Mouse (Mus musculus): ENCODE data around the gene Fam193b.
"Not testable (repeated sequence)": the region's sequence is repeated elsewhere in the genome, so short reads cannot be mapped to it uniquely, and the experiment has no call there.

The Fam193b gene

DNA sequence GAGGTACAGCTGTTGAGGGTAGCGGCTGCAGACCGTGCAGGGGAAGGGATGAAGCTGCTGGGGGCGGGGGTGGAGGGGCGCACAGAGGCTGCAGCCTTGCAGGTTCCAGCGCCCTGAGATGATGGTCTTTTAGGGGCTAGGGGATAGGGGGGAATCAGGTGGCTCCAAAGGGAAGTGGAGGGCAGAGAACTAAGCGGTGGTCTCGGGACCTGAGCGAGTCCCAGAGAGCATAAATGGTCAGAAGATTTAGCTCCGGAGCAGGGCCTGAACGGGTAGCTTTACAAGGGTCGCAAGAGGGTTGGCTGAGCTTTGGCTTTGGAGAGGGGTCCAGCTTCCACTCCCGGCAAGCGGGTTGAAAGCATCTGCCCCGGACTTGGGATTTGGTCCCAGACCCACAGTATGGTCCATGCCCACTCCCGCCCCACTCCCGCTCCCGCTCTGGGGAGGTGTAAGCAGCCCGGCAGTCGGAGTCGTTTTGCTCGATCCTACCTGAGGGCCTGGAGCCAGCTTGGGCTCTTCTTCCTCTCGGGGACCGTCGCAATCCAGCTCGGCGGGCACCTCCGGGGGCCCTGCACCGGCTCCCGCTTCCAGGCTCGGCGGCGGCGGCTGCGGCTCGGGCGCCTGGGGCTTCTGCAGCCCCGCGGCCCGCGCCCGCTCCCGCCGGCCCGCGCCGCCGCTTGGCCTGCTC lies 490 bp downstream of the Fam193b start:
- DNase-seq = peak; percentile 50

DNA sequence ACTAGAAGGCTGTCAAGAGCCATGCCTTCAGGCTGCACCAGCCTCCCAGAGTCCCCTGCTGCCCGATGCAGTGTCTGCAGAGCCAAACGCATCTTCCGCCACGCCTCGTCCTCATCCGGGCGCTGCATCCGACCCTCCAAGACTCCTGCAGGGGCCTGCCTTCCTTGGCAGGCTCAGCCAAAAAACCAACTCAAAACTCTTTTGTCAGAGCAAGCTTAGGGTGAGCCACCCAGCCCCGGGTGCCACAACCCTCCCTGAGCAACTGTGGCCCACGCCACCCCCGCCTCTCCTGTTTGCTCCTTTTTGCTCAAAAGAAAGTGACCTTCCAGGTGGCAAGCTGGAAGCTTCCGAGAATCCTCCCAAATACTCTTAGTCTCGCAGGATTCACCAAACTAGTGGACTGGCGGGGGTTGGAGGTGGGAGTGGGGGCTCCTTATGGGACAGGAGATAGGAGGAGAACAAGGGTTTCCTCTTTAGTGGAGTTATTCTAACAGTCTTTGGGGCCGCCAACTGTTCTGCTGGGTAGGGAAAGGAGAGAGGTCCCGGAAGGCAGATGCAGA lies 1.1 kb downstream of the Fam193b start:
- peak; percentile 36 for DNase-seq

DNA sequence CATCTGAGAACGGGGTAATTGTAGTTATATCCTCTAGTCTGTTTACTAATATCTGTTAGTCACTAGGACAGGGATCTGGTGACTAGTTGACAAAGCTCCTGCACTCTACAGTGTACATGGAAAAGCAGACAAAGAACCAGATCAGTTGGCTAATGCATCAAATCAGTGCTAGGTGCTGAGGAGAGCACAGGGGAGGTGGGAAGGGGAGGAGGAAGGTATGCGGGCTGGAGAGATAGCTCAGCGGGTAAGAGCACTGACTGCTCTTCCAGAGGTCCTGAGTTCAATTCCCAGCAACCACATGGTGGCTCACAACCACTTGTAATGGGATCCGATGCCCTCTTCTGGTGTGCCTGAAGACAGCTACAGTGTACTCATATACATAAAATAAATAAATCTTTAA lies 2.4 kb downstream of the Fam193b start:
- not testable (repeated sequence) for DNase-seq

DNA sequence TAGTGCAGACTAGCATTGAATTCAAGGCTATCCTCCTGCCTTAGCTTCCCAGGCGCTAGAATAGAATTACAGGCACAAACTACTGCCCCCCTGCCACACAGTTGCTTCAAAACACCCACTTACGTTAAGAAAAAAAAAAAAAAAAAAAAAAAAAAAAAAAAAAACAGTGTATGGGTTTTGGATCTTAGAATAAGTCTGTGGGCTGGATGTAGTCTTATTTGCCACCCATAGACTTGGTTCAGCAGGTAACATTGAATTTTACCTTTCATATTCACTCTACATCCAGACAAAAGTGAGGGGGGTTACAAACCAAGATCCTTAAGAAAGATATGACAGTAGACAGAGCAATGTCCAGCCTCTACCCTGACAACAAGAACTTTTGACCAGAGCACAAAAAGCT lies 3.0 kb downstream of the Fam193b start:
- DNase-seq = no peak

DNA sequence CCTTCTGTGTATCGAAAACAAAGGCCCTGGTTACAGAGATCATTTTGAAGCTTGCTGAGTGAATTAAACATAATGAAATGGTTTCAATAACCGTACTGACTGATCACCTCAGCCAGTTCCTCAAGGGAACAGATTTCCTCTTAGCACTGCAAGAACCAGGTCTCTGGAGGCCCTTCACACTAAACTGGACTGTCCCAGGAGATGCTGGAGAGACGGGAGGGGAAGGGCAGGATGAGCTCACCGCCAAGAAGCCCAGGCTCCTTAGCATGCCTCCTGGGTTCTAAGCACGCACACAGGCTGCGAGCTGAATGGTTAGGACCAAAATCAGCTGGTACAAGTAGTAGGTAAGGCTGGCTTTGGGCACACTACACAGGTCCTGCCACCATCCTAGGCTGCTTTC lies 3.9 kb downstream of the Fam193b start:
- DNase-seq = no peak

DNA sequence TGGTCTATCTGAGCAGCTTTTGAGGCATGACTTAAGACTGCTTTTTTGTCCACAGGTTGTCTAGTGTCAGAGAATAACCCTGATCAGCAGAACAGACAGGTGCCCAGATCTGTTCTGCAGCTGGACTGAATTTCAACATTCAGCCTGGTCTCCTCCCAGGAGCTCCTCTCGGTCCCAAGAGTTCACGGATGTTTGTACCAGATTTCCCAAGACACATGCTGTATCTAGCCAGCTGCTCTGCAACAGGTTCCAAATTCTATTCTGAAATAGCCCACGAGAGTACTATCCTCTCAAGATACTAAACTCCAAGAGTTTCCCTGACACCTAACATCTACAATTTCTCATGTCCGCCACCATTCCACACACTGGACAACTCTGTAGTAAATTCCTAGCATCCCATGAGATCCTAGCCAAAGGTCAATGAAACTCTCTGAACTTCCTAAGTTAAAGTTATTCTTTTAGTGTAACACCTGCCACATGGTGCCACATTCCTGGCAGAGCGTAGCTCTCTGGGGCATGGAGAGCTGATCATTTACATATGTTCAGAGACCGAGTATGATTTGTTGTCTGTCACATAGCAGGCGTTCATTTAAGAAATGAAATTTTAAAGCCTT lies 7.5 kb downstream of the Fam193b start:
- DNase-seq = no peak

DNA sequence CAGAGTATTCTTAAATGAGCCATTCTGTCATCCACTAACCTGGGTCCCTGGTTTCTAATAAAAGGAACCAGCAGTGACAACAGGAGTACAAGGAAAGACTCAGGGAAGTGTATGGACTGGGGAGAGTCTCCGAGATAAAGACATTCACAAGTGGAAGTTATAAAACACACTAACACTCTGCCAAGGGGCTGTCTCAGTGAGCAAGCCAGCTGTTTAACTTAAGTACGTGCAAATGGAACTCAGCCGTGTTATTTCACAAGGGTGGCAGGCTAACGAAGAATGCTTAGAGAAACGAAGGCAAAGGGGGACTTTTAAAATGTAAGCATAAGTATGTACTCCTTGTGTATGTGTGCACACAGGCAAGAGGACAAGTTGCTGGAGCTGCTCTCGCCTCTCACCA lies 13.4 kb downstream of the Fam193b start:
- no peak for DNase-seq

DNA sequence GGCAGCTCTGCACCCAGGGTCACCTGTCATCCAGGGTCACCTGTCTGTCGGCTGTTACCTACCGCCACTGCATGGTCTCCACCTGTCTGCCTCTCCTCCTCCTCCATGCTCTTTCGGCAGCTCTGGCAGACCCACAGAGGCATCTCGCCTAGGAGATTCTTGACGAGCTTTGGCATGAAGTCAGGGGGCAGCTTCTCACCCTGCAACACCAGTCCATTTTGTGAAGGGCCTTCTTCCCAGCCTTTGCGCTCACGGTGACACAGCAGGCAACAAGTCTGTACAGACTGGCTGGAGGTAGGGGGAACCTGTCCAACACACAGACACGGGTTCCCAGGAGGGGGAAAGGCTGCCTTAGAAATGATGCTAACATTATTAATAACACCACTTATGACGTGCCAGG lies 15.0 kb downstream of the Fam193b start:
- no peak for DNase-seq

DNA sequence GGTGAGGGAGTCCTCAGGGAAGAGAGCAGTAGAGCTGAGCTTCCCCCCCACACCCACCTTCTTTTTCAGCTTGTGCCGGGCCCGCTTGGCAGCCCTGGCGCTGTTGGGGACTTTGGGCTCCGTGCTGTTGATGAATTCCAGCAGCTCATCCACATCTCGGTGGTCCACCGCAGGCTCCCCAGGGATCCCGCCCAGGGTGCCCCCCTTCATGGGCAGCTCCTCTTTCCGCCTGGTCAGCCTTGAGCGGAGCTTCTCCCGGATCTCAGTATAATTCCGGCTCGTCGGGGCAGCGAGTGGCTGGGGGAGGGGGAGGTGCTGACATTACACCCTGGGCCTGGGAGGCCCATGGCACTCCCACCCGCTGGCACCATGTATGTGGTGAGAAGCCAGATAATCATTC lies 21.9 kb downstream of the Fam193b start:
- DNase-seq = no peak

DNA sequence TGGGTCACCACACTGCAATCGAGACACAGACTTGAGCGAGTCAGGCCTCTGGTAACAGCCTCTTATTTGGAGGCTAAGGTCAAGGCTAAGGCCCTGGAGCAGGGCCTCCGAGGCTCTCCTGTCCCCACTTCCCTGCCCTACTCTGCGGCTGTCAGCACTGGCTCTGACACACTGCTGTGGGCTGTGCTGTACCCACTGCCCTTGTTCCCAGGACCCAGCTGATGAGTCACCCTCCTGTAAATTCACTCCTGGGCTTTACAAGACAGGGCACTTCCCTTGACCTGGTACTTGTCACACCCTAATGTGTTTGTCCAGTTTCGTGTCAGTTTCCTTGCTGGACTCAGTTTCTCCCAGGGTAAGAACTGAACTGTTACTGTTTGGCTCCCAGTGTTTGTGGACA lies 22.5 kb downstream of the Fam193b start:
- no peak for DNase-seq

DNA sequence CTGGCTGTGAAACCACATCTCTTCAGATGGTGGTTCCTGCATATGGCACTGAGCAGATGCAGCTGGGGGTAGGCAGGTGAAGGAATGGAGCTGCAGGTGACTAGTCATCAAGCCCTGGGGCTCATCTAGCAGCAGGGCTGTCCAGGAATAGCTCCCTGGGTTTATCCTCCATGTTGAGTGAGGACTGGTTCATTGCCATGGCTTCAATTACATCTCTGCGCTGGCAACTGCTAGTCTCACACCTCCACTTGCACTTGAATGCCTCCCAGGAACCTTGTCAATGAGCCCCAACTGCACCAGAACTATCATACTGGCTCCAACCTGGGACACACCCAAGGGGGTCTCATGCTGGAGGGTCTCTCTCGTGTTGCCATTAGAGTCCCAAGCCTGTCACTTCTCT lies 23.0 kb downstream of the Fam193b start:
- no peak for DNase-seq

DNA sequence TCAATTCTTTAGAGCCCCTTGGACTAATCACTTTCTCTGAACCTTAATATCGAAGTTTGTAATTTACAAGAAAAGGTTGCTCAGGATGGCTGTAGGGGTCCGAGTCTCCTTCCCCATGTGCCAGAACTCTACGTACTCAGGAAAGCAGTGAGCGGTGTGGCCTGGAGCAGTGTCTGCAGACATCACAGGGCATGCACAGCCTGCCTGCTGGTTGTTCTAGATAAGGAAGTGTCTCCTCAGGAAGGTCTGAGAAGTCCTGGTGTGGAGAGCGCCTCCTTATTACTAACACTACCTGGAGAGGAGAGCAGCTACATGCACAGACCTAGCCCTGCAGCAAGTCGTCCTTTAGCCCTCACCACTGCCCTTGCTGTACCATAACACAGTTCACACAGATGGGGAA lies 26.1 kb downstream of the Fam193b start:
- DNase-seq = no peak

DNA sequence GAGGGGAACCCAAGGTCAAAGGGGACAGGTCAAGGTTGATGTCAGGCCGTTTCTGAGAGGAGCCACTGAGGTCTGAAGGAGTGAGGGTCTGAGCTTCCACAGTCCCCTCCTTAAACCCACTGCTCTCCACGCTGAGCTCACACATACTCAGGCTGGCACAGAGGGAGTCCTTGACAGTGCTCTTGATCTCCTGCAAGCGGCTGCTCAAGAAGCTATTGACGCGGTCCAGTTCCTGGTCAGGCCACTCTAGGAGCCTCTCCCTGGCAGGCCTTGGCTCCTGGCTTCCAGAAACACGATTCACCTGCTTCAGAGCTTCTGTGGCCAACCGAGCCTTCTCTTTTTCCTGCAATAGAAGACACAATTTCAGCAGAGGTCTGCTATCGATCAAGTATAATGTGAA lies 27.5 kb downstream of the Fam193b start:
- DNase-seq = no peak

DNA sequence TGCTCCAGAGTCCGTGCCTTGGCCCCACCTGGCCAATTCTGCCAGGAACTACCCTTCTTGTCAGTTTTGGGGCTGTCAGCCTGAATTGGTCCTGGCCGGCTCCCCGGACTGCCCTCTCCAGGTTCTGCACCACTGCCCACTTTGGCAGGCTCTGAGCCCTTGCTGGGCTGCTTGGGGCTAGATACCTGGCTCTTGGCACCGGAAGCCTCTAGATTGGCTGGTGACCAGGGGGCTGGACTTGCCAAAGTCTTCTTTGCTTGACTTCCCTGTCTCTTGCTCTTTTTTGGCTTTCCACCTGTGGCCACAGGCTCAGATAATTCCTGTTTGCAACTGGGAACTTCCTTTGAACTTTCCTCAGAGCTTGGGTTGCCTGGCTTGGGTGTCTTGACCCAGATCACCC lies 28.0 kb downstream of the Fam193b start:
- peak; percentile 90 for DNase-seq

DNA sequence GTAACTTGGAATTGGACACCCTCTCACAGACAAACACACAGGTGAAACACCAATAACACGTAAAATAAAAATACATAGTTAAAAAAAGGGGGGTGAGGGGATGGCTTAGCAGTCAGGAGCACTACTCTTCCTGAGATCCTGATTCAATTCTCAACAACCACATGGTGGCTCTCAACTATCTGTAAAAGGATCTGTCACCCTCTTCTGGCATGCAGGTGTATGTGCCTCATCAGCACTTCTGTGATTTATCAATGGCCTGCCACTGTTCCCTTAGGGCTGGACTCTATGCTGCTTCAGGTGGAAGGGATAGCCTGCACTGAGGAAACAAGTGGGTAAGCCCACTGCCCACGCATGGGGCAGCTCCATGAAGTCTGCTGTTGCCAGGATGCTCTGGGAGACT lies 30.0 kb downstream of the Fam193b start:
- DNase-seq = peak; percentile 56

DNA sequence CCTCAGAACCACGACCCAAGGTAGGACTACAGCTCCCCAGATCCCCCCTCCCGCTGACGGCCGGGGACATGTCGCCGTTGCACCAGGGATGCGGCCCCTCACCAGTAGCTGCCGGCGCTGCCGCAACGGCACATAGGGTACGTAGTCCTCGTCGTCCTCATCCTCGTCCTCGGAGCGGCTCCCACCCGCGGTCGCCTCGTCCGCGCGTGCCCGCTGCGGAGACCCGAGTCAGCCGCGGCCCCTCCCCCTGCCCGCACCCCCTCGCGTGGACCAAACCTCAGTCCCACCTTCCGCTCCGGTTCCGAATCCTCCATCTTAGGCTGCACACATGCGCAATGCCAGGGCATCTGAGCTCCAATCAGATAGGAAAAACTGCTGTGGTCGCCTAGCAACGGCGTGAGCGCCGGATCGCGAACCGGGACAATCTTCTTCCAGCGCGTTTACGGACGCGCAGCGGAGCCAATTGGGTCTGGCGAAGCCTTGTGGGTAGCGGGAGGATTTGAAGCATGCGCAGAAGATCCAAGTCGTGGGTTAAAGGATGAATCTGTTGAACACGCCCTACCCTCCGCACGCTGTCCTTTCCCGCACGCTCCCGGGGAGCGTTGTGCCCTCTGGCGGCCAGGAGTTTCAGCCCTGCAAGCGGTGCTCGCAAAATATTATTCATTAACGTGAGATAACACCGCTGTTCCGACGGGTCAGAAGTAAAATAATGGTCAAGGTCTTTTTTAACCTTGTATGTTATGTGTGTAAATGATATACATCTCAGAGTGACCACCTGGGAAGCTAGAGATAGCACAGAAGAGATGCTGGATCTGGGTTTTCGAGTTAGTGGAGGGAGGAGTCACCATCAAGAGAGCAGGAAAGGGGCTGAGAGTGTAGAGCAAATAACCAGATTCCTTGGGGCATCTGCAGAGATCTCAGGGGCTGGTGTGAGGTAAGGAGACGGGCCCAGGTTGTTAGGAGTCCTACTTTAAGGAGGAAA lies 34.4 kb downstream of the Fam193b start, which contains the start of gene Ddx41:
Gene Ddx41, minus strand, starts transcription at position 465 of the 982 bp plus-strand sequence.
- DNase-seq = peak; percentile 100

DNA sequence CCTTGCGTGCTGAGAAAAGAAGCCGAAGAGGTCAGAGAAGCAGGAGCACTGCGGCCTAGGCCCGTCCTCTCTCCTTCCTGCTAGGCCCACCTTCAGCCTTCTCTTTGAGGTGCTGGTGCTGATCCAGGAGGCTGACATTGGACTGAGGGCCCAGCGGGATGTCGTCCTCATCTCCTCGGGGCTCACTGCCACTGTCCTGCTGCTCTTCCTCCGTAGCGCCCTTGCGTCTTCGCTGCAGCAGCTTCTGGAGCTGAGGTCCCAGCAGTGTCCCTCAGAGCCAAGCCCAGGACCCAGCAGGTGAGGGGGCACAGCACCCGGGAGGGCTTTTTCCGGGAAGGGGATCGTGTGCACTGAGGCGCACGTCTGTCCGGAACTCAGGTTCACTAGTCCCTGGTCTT lies 35.1 kb downstream of the Fam193b start:
- no peak for DNase-seq

DNA sequence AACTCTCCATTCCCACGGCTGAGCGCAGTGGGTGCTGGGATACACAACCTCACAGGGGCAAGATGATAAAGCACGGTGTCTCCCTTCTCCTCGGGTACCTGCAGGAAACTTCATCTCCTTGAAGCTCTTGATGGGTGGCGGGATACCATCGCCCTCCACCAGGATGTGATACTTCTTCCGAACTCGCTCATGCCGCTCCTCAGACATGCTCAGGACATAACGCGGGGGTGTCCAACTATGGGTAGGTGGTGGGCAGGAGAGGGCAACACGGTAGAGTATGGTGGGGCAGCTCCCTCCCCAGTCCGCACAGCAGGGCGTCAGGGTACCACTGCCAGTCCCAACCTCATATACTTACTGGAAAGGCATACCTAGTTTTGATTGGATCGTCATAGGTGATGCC lies 35.7 kb downstream of the Fam193b start:
- DNase-seq = no peak

DNA sequence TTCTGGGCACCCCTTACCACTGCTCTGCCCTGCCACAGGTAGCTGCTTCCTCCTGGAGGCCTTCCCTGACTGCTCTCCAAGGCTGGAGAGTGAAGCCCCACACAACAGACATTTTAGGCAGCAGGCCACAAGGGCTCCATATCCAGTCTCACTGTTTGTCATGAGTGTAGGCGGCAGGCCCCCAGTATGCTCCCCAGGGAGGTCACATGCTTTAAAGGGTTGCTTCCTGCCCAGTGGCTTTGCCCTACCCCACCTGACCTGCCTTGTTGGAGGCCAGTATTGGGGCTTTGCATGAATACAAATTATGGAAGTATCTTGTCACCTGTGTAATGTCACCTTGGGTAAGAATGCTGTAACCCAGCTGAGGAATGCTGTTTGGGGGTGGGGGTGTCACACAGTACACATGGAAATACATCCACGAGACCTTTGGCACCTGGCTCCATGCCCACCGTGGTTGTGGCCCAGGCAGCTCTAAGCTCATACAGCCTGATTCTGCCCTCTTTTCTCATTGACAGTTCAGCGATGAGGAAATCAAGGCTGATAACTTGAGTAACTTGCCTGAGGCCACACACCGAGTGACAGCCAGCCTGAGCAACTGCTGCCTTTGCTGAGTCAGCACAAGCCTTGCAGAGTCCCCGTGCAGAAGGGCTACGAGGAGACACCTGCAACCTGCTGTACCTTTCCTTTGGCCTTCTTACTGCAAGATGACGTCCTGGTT lies 41.6 kb downstream of the Fam193b start, which contains the start of gene Dok3:
Gene Dok3, minus strand, starts transcription at position 99 of the 718 bp plus-strand sequence.
- peak; percentile 59 for DNase-seq

DNA sequence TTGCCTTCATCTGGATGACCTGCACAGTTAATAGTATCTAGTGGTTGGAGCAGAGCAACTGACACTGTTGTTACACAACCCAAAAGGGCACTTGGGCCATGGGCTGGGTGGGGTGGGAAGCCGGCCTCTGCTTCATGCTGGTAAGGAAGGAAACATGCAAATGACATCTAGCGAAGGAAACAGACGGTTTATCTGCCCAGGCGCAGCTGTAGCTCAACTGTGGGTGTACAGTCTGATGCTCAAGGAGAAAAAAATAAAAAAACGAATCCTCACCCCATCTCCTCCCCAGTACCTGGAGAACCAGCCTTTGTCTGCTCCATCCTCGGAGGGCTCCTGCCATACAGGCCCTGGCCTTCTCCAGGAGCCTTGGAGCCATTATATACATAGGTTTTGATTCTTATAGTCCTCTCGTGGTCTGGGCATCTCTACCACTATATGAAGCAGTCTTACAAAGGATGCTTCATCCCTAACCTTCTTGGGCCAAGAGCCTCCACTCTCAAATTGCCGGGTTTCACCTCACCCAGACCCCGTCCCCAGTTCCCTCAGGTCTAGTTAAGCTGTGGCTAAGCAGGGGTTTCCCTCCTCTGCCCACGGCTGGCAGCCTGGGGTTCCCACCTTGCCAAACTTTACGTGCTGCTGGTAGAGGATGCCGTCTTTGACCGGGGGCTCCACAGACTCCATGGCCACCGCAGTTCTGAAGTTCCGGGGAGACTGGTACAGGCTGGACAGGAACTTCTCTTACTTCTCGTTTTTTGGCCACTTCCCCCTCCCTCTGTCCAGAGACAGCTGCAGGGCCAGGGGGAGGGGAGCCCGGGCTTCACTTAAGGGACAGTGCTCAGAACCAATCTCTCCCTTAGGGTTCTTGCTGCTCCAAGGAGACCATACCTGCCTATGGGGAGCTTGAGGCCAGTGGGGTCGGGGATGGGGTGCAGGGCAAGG lies 42.8 kb downstream of the Fam193b start:
- DNase-seq = no peak

DNA sequence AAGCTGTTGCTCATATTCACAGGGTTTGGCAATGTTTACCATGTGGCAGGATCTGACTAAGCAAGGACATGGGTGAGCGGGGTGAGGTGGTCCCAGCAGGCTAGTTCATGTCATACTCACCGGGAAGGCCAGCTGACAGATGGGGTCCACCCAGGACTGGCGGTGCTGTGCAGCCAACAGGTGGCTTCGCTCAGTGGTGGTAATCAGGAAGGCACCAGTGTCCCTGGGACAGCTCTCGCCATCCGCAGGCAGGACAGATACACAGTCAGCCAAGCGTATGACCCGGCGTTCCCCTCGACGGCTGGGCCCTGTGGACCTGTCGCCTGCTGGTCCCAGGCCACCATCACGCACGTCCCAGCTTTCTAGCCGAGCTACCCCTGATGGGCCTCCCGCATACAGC lies 43.7 kb downstream of the Fam193b start:
- no peak for DNase-seq
